Mouse (Mus musculus) fibroblast of lung, adult 2 months (primary cell): ENCODE results near the gene Gmfg.

Source experiments
- DNase-seq: peaks from one replicate; pipeline ENCODE4 v3.0.0-alpha.2; 2011; ENCODE audit warnings: low read depth

Gmfg gene

DNA sequence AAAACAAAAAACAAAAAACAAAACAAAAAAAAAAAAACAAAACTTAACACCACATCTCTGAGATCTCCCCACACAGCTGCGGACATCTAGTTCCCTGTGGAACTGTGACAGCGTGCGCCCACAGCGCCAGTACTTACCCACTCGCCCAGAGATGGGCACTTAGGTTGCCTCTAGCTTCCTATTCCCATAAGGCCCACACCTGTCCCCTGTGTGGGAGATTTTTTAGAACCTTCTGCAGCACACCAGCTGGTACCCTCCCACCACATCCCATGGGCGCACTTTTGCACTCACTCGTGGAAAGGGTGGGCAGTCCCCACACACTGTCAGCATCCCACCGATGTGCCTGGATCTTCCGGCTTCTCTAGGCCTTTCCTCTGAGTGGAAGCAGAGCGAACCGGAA is 45.6 kb downstream of the Gmfg start:
- DNase-seq, result no peak

DNA sequence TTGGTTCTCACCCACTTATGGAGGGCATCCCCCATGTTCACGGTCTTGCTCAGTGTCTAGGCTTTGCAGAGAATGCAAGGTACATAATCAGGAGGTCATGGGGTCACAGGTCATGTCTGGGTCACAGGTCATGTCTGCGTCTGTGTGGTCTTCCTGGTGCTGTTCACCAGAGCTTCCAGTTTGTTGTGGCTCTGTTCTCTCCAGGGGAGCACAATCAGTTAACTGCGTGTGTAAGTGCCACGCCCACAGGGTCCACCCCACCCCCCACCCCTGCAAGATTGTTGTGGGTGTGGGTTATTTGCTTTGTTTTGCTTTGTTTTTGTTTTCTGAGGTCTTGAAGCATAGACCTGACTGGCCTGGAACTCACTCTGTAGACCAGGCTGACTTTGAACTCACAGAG is 46.9 kb downstream of the Gmfg start:
- no peak for DNase-seq

DNA sequence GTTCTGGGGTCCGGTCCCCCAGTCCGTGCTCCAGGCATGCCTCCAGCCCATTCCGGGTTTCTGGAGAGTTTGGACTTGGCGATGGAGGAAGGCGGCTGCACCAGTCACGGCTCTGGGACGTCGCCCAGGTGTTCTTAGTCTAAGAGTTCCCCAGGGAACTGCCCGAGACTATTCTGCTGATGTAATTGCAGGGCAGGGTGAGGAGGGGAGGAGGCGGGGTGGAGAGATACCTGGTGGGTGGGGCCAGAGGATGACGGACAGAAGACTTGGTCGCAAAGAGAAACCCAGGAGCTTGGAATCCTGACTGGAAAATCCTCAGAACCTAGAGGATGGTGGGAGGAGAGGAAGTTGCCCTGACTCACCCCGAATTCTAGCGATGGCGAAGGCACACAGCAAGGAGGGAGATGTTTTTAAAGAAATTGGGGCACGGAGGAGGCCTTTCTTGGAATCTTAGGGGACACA is 50.8 kb downstream of the Gmfg start:
- peak; percentile 8 for DNase-seq

DNA sequence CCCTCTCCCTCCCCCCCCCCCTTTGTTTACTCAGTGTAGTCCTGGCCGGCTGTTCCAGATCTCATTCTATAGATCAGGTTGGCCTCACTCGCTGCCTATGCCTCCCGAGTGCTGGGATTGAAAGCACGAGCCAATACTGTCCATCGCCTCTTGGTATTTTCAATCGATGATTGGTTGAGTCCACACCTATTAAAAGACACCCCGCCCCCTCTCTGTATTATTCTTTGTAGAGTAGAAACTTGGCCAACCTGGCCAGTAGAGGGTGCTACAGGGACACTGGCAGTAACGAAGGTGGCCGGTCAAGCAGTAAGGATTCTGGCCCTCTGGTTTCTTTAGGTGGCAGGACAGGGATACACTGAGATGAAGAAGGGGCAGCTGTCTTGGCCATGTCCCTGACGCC is 53.2 kb downstream of the Gmfg start:
- no peak for DNase-seq

DNA sequence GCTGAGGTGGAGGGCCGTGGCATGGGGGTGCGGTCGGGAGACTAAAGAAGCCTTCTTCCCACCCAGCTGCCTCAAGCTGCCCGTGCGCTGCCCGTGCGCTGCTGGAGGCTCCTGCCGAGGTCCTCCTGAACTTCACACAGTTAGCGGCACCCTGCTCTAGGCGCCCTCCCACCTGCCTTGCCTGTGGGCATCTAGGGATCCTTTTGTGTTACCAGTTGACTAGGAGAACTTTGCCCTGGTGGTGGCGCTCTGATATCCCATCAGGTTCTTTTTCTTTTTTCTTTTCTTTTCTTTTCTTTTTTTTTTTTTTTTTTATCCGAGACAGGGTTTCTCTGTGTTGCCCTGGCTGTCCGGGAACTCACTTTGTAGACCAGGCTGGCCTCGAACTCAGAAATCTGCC is 53.7 kb downstream of the Gmfg start:
- no peak for DNase-seq

DNA sequence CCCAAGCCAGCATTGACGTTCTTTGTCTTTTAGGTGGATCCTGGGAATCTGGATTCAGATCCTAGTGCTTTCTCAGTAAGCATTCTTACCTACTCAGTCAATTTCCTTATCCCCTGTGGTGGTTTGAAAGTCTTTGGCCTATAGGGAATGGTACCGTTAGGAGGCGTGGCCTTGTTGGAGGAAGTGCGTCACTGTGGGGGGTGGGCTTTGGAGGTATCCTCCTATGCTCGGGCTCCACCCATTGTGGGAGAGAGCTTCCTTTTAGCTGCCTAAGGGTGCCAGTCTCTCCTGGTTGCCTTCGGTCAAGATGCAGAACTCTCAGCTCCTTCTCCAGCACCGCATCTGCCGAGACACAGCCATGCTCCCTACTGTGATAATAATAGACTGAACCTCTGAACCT is 55.1 kb downstream of the Gmfg start:
- no peak for DNase-seq

DNA sequence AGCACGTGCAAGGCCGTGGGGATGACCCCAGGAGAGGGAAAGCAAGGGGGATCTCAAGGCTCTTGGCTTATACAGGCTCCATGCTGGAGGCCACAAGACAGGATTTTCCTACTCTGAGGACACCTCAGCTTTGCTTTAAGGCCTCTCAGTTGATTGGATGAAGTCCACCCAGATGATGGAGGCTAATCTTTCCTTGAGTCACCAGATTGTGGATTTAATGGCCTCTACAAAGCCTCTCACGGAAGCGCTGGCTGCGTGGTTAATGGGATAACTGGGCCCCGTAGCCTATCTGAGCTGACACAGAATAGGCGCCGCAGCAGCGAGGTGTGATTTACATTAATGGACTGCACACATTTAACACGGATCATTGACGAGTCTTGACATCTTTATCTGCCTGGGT is 58.2 kb downstream of the Gmfg start:
- DNase-seq, result no peak
